Mouse (Mus musculus) layer of hippocampus, adult 6 months (tissue): ENCODE results near the gene Ccrl2. TPM values are rescaled to one million over a fixed set of nuclear protein-coding genes. Genes with fewer than 3 reads are reported as not detected.

Source experiments
- long read RNA-seq, 2 experiments: library from polyadenylated mRNA; unstranded; transcript quantifications; one replicate each; pipeline ENCODE4 v2.0.0; 2019 to 2020
- polyA plus RNA-seq: library from polyadenylated mRNA; unstranded; fragments of <200 nt; fragmentation: Nextera tagmentation; gene quantifications from 2 replicates; pipeline ENCODE4 v1.2.3, GENCODE M21; 2021

Gene Ccrl2
- 1.5 and 1.7 TPM in 2 replicates for polyA plus RNA-seq
- long read RNA-seq, experiment 1, partial matches to known transcripts: 0 of 5 reads
- long read RNA-seq, experiment 1, other reads (novel, unspliced or antisense): 0 of 5 reads
- long read RNA-seq, experiment 2, transcript Ccrl2-201 (2 exons, 2,459 nt): major isoform, 5 of 10 reads
- long read RNA-seq, experiment 2, partial matches to known transcripts: 0 of 10 reads
- long read RNA-seq, experiment 2, other reads (novel, unspliced or antisense): 1 of 10 reads

GRCm38 (mm10) chr9:111056798-111057543, at the start of gene Ccrl2:
Gene Ccrl2 (minus strand): TSS chr9:111057519.

GRCm38 (mm10) chr9:111019022-111019421, 38.3 kb downstream of the Ccrl2 start, which contains the start of gene Ltf:
Gene Ltf (plus strand): TSS chr9:111019271.

Other genes starting within 250 kb of the Ccrl2 start
- not detected in 2 replicates for gene Prss44, start 243.5 kb downstream of the Ccrl2 start, polyA plus RNA-seq
- 0.23 and 0.25 TPM in 2 replicates for gene Prss43, start 230.8 kb downstream of the Ccrl2 start, polyA plus RNA-seq
- gene Prss45, start 222.9 kb downstream of the Ccrl2 start, polyA plus RNA-seq: 0.59 and 0.64 TPM in 2 replicates
- not detected in 2 replicates for gene Prss46, start 213.0 kb downstream of the Ccrl2 start, polyA plus RNA-seq
- gene Prss50, start 199.6 kb downstream of the Ccrl2 start, polyA plus RNA-seq: 0.94 and 3.3 TPM in 2 replicates
- gene Als2cl, start 177.6 kb downstream of the Ccrl2 start, polyA plus RNA-seq: 1.2 TPM in 2 replicates
- 0.95 and 2.4 TPM in 2 replicates for gene Tmie, start 177.4 kb downstream of the Ccrl2 start, polyA plus RNA-seq
- gene Fam240a, start 140.7 kb downstream of the Ccrl2 start, polyA plus RNA-seq: not detected in 2 replicates
- 1.2 TPM in 2 replicates for gene Tdgf1, start 111.4 kb downstream of the Ccrl2 start, polyA plus RNA-seq
- gene Lrrc2, start 106.0 kb downstream of the Ccrl2 start, polyA plus RNA-seq: 3.2 and 3.9 TPM in 2 replicates
- 0.28 and 0.29 TPM in 2 replicates for gene Rtp3, start 66.9 kb downstream of the Ccrl2 start, polyA plus RNA-seq
- gene Ltf, start 38.2 kb downstream of the Ccrl2 start, polyA plus RNA-seq: 0.21 TPM in 1 of 2 replicates, not detected in the other
- 25.2 and 26.5 TPM in 2 replicates for gene Lrrfip2, start 60.1 kb upstream of the Ccrl2 start, polyA plus RNA-seq
- 4.8 and 6.1 TPM in 2 replicates for gene Mlh1, start 214.3 kb upstream of the Ccrl2 start, polyA plus RNA-seq
- 18.4 and 23.5 TPM in 2 replicates for gene Epm2aip1, start 214.4 kb upstream of the Ccrl2 start, polyA plus RNA-seq